Mouse (Mus musculus): ENCODE measurements at regions not wholly inside any gene's neighbourhood (a gene's known extent, or its start where the extent isn't known, plus 50 kb on each side); places are given as distances from the start of the nearest gene placed in this dataset.
A peak's percentile ranks its signal among the peaks of the same experiment; 100 is the strongest.

DNA sequence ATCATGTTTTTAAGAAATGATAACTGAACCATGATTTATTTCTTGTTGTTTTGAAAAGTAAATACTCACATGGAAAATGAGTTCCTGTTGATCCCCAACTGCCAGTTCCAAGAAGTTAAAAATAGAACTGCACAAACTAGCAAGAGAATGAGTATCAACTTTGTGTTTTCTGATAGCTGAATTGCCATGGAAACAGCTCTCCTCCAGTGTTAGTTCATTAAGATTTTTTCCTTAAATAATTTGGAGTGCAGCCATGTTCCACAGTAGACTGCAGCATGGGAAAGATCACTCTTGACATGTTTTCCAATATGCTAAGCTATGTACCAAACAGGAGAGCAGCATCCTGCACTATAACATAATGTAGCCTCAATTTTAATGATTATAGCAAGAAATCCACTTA is 208.0 kb upstream of the Tars start:
- H3K27me3 ChIP-seq = no peaks in the 10 kb centered on the region
- no peak overlapping the region for H3K27ac ChIP-seq
- no peak overlapping the region for H3K4me3 ChIP-seq
- no peaks in the 10 kb centered on the region for H3K36me3 ChIP-seq
- no peaks in the 10 kb centered on the region for H3K9me3 ChIP-seq
- H3K9ac ChIP-seq = no peak overlapping the region
- no peak overlapping the region for H3K4me2 ChIP-seq (replicated peaks)
- no peaks in the 10 kb centered on the region; the same call in 1 of the 2 replicates for H3K4me1 ChIP-seq
- ATAC-seq (ENCODE audit: insufficient number of reproducible peaks, insufficient read depth, low FRiP score, low TSS enrichment) = no peak

DNA sequence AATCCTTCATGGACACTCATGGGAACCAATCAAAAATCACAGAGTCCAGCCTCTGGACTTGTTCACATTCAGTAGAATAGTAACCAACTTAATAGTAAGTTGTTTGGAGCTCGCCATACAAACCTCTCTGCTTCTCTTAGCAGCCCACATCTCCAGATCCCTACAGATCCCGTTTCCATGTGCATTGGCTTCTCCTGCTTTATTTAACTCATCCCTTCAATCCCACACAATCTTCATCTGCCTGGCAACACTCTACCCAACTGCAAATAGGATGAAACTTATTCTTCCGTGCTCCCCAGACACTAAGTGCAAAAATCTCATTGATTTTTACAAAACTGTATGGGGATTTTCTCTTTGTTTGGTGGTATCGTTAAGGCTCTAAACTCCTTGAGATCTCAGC is 206.2 kb upstream of the Tars start:
- Histone ChIP-seq H3K27me3 (no peaks in the 10 kb centered on the region), H3K4me2 (replicated peaks) (no peak overlapping the region), H3K9me3 (no peaks in the 10 kb centered on the region), H3K4me3 (no peak overlapping the region), H3K27ac (no peak overlapping the region), H3K36me3 (no peaks in the 10 kb centered on the region), H3K9ac (no peak overlapping the region), H3K4me1 (no peaks in the 10 kb centered on the region)
- WGBS = 90% methylated on average over 4 of the region's 4 CpGs
- ATAC-seq (ENCODE audit: insufficient number of reproducible peaks, insufficient read depth, low FRiP score, low TSS enrichment) = no peak

DNA sequence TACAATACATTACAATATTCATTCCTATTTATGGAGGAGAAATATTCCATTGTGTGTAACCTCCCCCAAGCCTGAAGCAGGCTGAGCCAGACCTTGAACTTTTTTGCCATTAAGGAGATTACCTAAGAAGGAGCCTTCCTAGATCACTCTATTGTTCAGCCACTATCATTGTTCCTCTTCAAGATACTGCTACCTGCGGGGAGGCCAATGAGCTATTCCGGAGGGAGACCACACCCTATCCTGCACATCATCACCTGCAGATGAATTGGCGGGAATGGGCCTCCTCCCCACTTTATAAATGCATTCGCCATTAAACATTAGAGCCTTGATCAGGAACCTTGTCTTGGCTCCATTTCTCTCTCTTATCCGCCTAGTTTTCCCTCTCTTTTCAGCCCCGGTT is 197.6 kb upstream of the Tars start:
- Histone ChIP-seq H3K4me2 (replicated peaks) (no peak overlapping the region), H3K27me3 (no peaks in the 10 kb centered on the region), H3K9me3 (no peaks in the 10 kb centered on the region), H3K4me1 (no peaks in the 10 kb centered on the region), H3K9ac (no peak overlapping the region), H3K36me3 (no peaks in the 10 kb centered on the region), H3K4me3 (no peak overlapping the region), H3K27ac (no peak overlapping the region)
- 83% methylated on average over 6 of the region's 6 CpGs for WGBS
- no peak for ATAC-seq (ENCODE audit: insufficient number of reproducible peaks, insufficient read depth, low FRiP score, low TSS enrichment)

DNA sequence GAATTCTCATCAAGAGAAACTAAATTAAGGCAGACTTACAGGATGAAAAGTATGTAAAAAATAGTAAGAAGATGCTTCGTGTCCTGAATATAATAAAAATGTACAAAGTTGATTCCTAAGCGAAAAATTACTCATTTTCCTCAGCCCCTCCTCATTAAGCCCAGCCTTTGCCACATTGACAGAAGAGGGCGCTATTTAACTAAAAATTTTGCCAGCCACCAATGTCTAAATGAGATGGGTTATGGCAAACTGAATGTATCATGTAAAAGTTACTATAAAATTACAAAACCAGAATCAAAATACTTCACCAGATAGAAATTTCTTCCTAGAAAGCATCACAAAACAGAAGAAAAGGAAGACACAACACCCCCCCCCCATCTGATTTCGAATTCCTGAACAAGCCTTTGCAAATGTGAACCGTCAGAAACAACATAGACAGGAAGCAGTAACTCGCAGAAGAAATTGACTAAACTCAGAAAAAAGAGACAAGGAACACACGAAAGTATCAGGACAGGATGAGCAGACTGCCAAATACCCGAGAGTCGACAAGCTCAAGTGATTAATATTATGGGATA is 191.2 kb upstream of the Tars start:
- no peaks in the 10 kb centered on the region for H3K9me3 ChIP-seq
- H3K36me3 ChIP-seq = no peaks in the 10 kb centered on the region
- H3K27ac ChIP-seq = no peak overlapping the region
- ATAC-seq (ENCODE audit: insufficient number of reproducible peaks, insufficient read depth, low FRiP score, low TSS enrichment) = no peak
- WGBS = 39% methylated on average over 9 of the region's 9 CpGs
- no peaks in the 10 kb centered on the region for H3K27me3 ChIP-seq
- H3K4me2 ChIP-seq (replicated peaks) = no peak overlapping the region
- H3K4me3 ChIP-seq = no peak overlapping the region
- H3K4me1 ChIP-seq = no peaks in the 10 kb centered on the region
- H3K9ac ChIP-seq = no peak overlapping the region

DNA sequence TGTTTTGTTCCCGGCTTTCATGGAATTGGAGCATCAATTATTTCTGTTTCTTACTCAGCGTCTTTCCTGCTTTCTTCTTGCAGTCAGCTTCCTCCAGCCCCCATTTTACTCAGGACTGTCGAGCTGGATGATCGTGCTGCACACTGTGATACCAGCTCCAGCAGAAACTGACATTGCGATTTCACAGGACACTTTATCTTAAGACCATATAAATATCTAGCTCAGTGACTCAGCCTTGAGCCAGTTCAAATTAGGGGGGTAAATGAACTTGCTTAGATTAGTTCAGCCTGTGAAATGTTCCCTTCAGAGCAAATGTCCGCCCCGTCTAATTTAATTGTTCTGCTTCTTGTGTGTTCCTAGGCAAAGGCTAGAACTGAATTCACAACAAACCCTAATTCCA is 190.3 kb upstream of the Tars start:
- no peak overlapping the region for H3K27ac ChIP-seq
- H3K9ac ChIP-seq = no peak overlapping the region
- ATAC-seq (ENCODE audit: insufficient number of reproducible peaks, insufficient read depth, low FRiP score, low TSS enrichment) = no peak
- H3K4me1 ChIP-seq = no peaks in the 10 kb centered on the region
- H3K4me3 ChIP-seq = no peak overlapping the region
- no peaks in the 10 kb centered on the region for H3K9me3 ChIP-seq
- H3K4me2 ChIP-seq (replicated peaks) = no peak overlapping the region
- 53% methylated on average over 7 of the region's 7 CpGs for WGBS
- no peaks in the 10 kb centered on the region for H3K27me3 ChIP-seq
- no peaks in the 10 kb centered on the region for H3K36me3 ChIP-seq

DNA sequence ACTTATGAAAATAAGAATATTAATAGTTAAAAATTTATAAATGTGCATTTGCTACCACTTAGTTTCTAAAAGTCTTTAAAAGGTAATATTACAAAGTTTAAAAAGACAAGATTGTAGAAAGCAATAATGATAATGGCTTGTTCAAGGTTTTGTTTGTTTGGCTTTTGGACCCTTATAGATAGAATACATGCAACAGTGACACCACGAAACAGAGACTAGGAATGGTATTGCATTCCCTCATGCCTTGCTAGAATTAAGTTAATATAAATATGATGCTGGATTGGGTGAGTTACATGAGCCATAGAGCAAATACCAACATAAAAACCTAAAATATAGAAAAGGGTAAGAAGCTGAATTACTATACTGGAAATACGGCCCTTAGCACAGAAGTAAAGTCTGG is 186.9 kb upstream of the Tars start:
- H3K4me2 ChIP-seq (replicated peaks) = no peak overlapping the region
- H3K9ac ChIP-seq = no peak overlapping the region
- no peak for ATAC-seq (ENCODE audit: insufficient number of reproducible peaks, insufficient read depth, low FRiP score, low TSS enrichment)
- 89% methylated on average over 2 of the region's 2 CpGs for WGBS
- no peaks in the 10 kb centered on the region for H3K4me1 ChIP-seq
- H3K4me3 ChIP-seq = no peak overlapping the region
- no peaks in the 10 kb centered on the region for H3K9me3 ChIP-seq
- no peaks in the 10 kb centered on the region for H3K27me3 ChIP-seq
- no peaks in the 10 kb centered on the region for H3K36me3 ChIP-seq
- H3K27ac ChIP-seq = no peak overlapping the region

DNA sequence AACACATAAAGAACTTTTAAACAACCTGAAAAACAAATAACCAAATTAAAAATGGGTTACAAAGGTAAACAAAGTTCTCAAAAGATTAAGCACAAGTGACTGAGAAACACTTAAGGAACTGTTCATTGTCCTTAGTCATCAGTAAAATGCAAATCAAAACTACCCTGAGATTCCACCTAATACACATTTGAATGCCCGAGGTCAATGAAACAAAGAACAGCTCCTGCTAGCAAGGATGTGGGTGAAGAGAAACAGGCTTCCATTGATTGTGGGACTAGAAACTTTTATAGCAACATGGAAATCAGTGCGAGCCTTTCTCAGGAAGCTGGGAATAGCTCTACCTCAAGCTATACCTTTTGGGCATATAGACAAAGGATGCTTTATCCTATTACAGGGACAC is 184.7 kb upstream of the Tars start:
- 44% methylated on average over 2 of the region's 2 CpGs for WGBS
- H3K4me2 ChIP-seq (replicated peaks) = no peak overlapping the region
- no peaks in the 10 kb centered on the region for H3K27me3 ChIP-seq
- H3K9ac ChIP-seq = no peak overlapping the region
- H3K36me3 ChIP-seq = no peaks in the 10 kb centered on the region
- H3K27ac ChIP-seq = no peak overlapping the region
- H3K4me1 ChIP-seq = no peaks in the 10 kb centered on the region
- H3K9me3 ChIP-seq = no peaks in the 10 kb centered on the region
- H3K4me3 ChIP-seq = no peak overlapping the region
- ATAC-seq (ENCODE audit: insufficient number of reproducible peaks, insufficient read depth, low FRiP score, low TSS enrichment) = no peak

DNA sequence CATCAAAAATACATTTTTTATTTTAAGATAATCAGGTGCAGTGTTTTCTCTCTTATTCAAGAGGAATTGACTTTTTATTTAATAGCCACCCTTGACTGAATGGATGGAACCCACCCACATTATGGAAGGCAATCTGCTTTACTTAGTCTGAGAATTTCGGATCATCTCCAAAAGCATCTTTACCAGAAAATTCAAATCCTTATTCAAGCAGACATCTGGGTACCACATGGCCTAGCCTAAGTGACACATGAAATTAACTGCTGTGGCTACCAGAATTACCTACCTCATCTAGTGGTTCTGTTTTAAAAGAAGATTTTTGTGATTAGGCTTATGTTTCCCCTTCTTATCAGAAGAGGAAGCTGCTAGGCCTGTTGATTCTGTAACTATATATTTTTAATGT is 178.9 kb upstream of the Tars start:
- no peak for ATAC-seq (ENCODE audit: insufficient number of reproducible peaks, insufficient read depth, low FRiP score, low TSS enrichment)
- H3K36me3 ChIP-seq = no peaks in the 10 kb centered on the region
- H3K4me3 ChIP-seq = no peak overlapping the region
- H3K27ac ChIP-seq = no peak overlapping the region
- WGBS = 59% methylated on average over 1 of the region's 1 CpGs
- no peaks in the 10 kb centered on the region for H3K9me3 ChIP-seq
- no peaks in the 10 kb centered on the region for H3K27me3 ChIP-seq
- H3K4me2 ChIP-seq (replicated peaks) = no peak overlapping the region
- H3K9ac ChIP-seq = no peak overlapping the region
- no peaks in the 10 kb centered on the region for H3K4me1 ChIP-seq

DNA sequence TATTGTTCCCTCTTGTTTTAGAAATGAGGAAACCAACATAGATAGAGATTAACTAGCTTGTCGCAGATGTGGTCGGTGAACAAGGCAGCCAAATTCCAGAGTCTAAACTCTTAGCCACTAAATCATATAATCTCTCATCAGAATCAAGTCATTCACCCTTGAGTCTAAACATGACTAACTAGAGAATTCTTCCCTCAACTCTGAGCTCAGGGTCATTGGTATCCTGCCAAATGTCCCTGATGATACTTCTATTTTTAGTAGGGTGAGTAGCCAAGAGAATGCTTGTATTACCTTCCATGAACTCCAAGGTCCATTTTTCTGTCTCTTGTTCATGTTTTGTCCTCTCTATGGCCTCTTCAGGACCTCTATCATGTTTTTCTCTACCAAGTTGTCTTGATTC is 174.9 kb upstream of the Tars start:
- no peak overlapping the region for H3K4me3 ChIP-seq
- no peaks in the 10 kb centered on the region for H3K36me3 ChIP-seq
- WGBS = 94% methylated on average over 2 of the region's 2 CpGs
- H3K27me3 ChIP-seq = no peaks in the 10 kb centered on the region
- no peak overlapping the region for H3K9ac ChIP-seq
- no peak overlapping the region for H3K27ac ChIP-seq
- no peaks in the 10 kb centered on the region for H3K9me3 ChIP-seq
- ATAC-seq (ENCODE audit: insufficient number of reproducible peaks, insufficient read depth, low FRiP score, low TSS enrichment) = no peak
- no peak overlapping the region for H3K4me2 ChIP-seq (replicated peaks)
- no peaks in the 10 kb centered on the region for H3K4me1 ChIP-seq

DNA sequence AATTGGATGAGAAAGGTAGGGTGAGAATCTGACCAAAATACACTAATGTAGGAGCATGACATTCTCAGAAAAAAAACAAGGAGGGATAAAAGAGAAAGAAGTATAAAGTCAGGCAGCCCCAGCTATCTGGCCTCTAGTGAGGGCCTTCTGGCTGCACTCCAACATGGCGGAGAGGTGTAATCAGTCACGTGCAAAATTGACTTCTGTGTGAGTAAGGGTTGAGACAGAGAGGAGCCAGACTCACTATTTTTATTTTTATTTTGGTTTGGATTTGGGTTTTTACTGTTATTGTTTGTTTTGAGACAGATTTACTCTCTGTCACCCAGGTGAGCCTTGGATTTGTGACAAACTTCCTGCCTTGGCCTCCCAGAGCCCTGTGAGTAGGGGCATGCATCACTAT is 174.0 kb upstream of the Tars start:
- 85% methylated on average over 2 of the region's 2 CpGs for WGBS
- H3K9ac ChIP-seq = no peak overlapping the region
- no peak overlapping the region for H3K4me2 ChIP-seq (replicated peaks)
- no peaks in the 10 kb centered on the region for H3K4me1 ChIP-seq
- no peak overlapping the region for H3K4me3 ChIP-seq
- no peak for ATAC-seq (ENCODE audit: insufficient number of reproducible peaks, insufficient read depth, low FRiP score, low TSS enrichment)
- H3K27ac ChIP-seq = no peak overlapping the region
- H3K36me3 ChIP-seq = no peaks in the 10 kb centered on the region
- H3K27me3 ChIP-seq = no peaks in the 10 kb centered on the region
- H3K9me3 ChIP-seq = no peaks in the 10 kb centered on the region

DNA sequence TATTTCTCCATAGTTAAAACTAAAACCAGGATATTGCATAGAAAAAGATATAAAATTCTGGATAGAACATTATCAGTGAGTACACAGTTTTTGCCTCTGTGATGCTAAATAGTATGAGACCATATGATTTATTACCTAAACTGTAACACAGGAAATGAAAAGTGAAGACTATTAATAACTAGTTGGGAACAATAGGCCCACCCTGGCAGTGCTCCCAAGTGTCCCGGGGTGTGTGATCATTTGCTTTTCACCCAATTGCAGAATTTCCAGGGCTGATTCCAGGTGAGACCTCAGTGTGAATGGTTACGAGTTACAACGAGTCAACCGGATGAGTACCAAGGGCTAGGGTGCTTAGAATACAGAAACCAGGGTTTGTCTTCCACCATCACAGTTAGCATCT is 172.6 kb upstream of the Tars start:
- Histone ChIP-seq H3K4me1 (no peaks in the 10 kb centered on the region), H3K9ac (no peak overlapping the region), H3K9me3 (no peaks in the 10 kb centered on the region), H3K27ac (no peak overlapping the region), H3K27me3 (no peaks in the 10 kb centered on the region), H3K4me2 (replicated peaks) (no peak overlapping the region), H3K4me3 (no peak overlapping the region), H3K36me3 (no peaks in the 10 kb centered on the region)
- 84% methylated on average over 4 of the region's 4 CpGs for WGBS
- ATAC-seq (ENCODE audit: insufficient number of reproducible peaks, insufficient read depth, low FRiP score, low TSS enrichment) = no peak

DNA sequence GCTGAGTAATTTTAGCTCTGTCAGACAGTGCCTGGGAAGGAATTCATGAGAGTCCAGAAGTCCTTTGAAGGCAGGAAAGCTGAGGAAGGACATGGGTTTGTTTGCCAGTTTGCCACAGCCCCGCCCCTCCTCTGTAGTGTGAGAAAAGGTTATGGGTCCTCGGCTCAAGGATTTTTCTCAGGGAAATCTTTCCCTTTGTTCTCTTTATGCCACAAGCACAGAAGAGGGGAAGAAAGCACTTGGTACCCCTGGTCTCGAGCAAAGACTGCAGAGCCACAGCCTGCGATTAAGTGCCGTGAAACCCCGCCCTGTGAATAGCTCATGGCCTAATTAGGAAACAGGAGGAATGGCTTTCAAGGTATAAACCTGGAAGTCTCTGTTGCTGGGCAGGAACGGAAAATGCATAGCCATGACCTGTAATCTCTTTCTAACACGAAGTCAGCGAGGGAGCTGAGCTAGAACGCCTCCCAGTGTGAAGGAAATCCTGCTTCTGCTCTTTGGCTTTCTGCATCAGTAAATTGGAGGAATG is 166.1 kb upstream of the Tars start:
- WGBS = 34% methylated on average over 10 of the region's 10 CpGs
- no peak overlapping the region for H3K4me3 ChIP-seq
- H3K36me3 ChIP-seq = no peaks in the 10 kb centered on the region
- no peak for ATAC-seq (ENCODE audit: insufficient number of reproducible peaks, insufficient read depth, low FRiP score, low TSS enrichment)
- no peaks in the 10 kb centered on the region for H3K27me3 ChIP-seq
- H3K4me2 ChIP-seq (replicated peaks) = no peak overlapping the region
- H3K4me1 ChIP-seq = no peaks in the 10 kb centered on the region
- no peaks in the 10 kb centered on the region for H3K9me3 ChIP-seq
- H3K27ac ChIP-seq = 0 out of 2 replicates have a peak overlapping the region, but pooled peaks have one; percentile 36
- H3K9ac ChIP-seq = no peak overlapping the region

DNA sequence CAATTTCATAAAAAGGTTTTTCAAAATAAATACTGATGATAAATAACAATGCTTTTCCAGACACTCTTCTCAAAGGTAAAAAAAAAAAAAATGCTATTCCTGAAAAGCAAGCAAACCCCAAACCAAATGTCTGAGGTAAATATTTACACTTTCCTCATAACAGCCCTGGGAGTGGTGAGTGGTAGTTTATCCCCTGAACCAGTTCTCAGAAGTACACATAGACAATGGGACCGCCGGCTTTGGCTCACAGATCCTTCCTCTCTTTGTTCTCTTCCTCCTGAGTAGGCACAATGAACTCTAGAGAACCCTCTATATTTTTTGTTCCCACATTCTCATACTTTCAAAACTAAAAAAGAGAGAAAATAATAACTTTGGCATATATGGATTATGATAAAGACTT is 153.1 kb upstream of the Tars start:
- no peak overlapping the region for H3K4me2 ChIP-seq (replicated peaks)
- no peak overlapping the region for H3K9ac ChIP-seq
- no peak overlapping the region for H3K4me3 ChIP-seq
- no peak overlapping the region for H3K27ac ChIP-seq
- no peaks in the 10 kb centered on the region for H3K4me1 ChIP-seq
- no peak for ATAC-seq (ENCODE audit: insufficient number of reproducible peaks, insufficient read depth, low FRiP score, low TSS enrichment)
- 87% methylated on average over 2 of the region's 2 CpGs for WGBS
- no peaks in the 10 kb centered on the region for H3K27me3 ChIP-seq
- H3K9me3 ChIP-seq = no peaks in the 10 kb centered on the region
- H3K36me3 ChIP-seq = no peaks in the 10 kb centered on the region
